Mouse (Mus musculus): ENCODE measurements around the gene Cnot11. TPM values are rescaled to one million over a fixed set of nuclear protein-coding genes. Genes with fewer than 3 reads are reported as not detected.

The Cnot11 gene
- total and polyA plus RNA-seq, 2 experiments from 2014 or later, result 11.7 to 14.7 TPM

GRCm38 (mm10) chr1:39545589-39545988 lies 10.8 kb downstream of the Cnot11 start:
- no peaks in the 10 kb centered on the region for H3K4me1 ChIP-seq (ENCODE audit: control insufficient read depth, insufficient read depth)
- TF ChIP-seq EP300 (IDR thresholded peaks at IDR 0.05; ENCODE audit: low read depth), result no peak
- TF ChIP-seq CTCF (IDR thresholded peaks at IDR 0.05; ENCODE audit: low read depth), result no peak
- no peaks in the 10 kb centered on the region for H3K27me3 ChIP-seq (ENCODE audit: control insufficient read depth, insufficient read depth, low read length)
- no peak overlapping the region for H3K9ac ChIP-seq (replicated peaks; ENCODE audit: low read depth, low read length)
- peaks cover 2% of the 10 kb centered on the region; the same call in 1 of the 2 replicates for H3K9me3 ChIP-seq (replicated peaks; ENCODE audit: control insufficient read depth, low read length)
- H3K27ac ChIP-seq (ENCODE audit: low read depth), result no peak overlapping the region
- H3K4me3 ChIP-seq (ENCODE audit: low read depth, low read length), result no peak overlapping the region
- DNase-seq (ENCODE audit: low spot score) (no peak), ATAC-seq (ENCODE audit: insufficient read depth, low read depth) (no peak)
- peaks cover 74% of the 10 kb centered on the region for H3K36me3 ChIP-seq (replicated peaks; ENCODE audit: control insufficient read depth, insufficient read depth, low read length)
- H3K4me2 ChIP-seq (ENCODE audit: low read depth, low read length), result no peak overlapping the region
- WGBS, result 55% methylated on average over 7 of the region's 7 CpGs

DNA sequence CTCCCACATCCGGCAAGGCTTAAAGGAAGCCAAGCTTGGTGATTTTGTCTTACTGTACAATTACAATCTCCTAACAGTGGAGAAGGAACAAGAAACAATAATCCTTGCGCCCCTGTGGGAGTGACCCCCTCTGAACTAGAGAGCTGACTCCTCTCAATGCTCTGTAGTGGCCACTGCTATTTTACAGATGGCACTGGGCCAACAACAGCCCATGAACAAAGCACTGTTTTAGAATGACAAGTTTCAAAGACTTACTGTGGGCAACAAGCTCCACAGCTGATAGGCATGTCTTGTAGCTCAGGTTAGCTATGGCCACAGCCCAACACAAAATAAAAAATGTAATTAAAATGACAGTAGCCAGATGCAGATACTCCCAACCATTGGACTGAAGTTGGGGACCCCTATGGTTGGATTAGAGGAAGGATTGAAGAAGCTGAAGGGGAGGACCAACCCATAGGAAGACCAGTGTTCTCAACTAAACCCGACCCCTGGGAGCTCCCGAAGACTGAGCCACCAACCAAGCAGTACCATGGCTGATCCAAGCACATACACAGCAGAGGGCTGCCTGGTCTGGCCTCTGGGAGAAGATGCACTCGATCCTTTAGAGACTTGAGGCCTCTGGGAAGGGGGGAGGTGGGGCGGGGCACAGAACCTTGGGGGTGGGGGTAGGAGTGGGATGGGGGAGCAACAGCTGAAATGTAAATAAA lies 11.5 kb downstream of the Cnot11 start:
- Histone ChIP-seq H3K36me3 (replicated peaks; ENCODE audit: control insufficient read depth, insufficient read depth, low read length) (peaks cover 72% of the 10 kb centered on the region), H3K4me3 (ENCODE audit: low read depth, low read length) (no peak overlapping the region), H3K4me1 (ENCODE audit: control insufficient read depth, insufficient read depth) (no peaks in the 10 kb centered on the region), H3K27me3 (ENCODE audit: control insufficient read depth, insufficient read depth, low read length) (no peaks in the 10 kb centered on the region), H3K4me2 (ENCODE audit: low read depth, low read length) (no peak overlapping the region), H3K27ac (ENCODE audit: low read depth) (no peak overlapping the region), H3K9ac (replicated peaks; ENCODE audit: low read depth, low read length) (no peak overlapping the region), H3K9me3 (replicated peaks; ENCODE audit: control insufficient read depth, low read length) (no peaks in the 10 kb centered on the region)
- DNase-seq (ENCODE audit: low spot score), result no peak
- no peak for TF ChIP-seq CTCF (IDR thresholded peaks at IDR 0.05; ENCODE audit: low read depth)
- TF ChIP-seq EP300 (IDR thresholded peaks at IDR 0.05; ENCODE audit: low read depth), result no peak
- no peak for ATAC-seq (ENCODE audit: insufficient read depth, low read depth)
- WGBS, result 79% methylated on average over 6 of the region's 6 CpGs

DNA sequence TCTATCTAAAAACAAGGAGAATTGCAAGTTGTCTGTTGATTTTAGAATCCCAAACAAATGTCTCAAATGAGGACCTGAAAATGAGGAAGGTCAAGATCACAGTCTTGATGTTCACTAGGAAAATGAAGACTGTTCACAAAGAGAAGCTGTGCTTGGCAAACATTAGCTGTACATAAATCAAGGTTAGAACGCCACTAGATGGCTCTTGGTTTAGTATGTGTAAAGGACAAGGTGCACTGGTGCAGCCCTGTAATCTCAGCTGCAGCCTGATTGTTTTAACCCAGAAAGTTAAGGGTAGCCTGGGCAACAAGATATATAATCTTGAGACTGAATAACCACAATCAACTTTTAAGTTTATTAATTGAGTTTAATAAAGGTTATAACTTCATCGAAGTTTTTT lies 12.4 kb downstream of the Cnot11 start:
- H3K4me3 ChIP-seq (ENCODE audit: low read depth, low read length), result no peak overlapping the region
- DNase-seq (ENCODE audit: low spot score) (no peak), ATAC-seq (ENCODE audit: insufficient read depth, low read depth) (no peak)
- no peak overlapping the region for H3K9ac ChIP-seq (replicated peaks; ENCODE audit: low read depth, low read length)
- H3K36me3 ChIP-seq (replicated peaks; ENCODE audit: control insufficient read depth, insufficient read depth, low read length), result peaks cover 68% of the 10 kb centered on the region
- no peaks in the 10 kb centered on the region for H3K9me3 ChIP-seq (replicated peaks; ENCODE audit: control insufficient read depth, low read length)
- 62% methylated on average over 2 of the region's 2 CpGs for WGBS
- TF ChIP-seq CTCF (IDR thresholded peaks at IDR 0.05; ENCODE audit: low read depth) (peak; percentile 17; the same call in 1 of the 2 replicates), EP300 (IDR thresholded peaks at IDR 0.05; ENCODE audit: low read depth) (no peak)
- no peaks in the 10 kb centered on the region for H3K27me3 ChIP-seq (ENCODE audit: control insufficient read depth, insufficient read depth, low read length)
- no peak overlapping the region for H3K27ac ChIP-seq (ENCODE audit: low read depth)
- no peak overlapping the region for H3K4me2 ChIP-seq (ENCODE audit: low read depth, low read length)
- no peaks in the 10 kb centered on the region for H3K4me1 ChIP-seq (ENCODE audit: control insufficient read depth, insufficient read depth)

DNA sequence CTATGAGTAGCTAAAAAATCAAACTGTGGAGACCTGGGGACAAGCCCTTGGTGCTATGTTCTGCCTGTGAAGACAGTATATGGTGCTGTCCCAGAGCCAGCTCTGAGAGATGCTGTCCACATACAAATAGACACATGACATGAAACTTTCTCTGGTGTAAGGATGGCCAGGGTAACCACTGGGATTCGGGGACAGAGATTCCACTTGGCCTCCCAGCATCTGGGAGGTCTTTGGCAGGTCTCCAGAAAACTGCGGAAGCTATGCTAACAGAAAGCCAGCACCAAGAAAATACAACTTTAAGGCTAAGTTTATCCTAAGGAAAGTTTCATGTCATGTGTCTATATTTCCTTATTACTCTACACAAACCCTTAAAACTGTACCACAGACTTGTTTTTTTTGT lies 15.0 kb downstream of the Cnot11 start:
- Histone ChIP-seq H3K4me2 (ENCODE audit: low read depth, low read length) (no peak overlapping the region), H3K9me3 (replicated peaks; ENCODE audit: control insufficient read depth, low read length) (no peaks in the 10 kb centered on the region), H3K4me1 (ENCODE audit: control insufficient read depth, insufficient read depth) (no peaks in the 10 kb centered on the region), H3K9ac (replicated peaks; ENCODE audit: low read depth, low read length) (no peak overlapping the region), H3K36me3 (replicated peaks; ENCODE audit: control insufficient read depth, insufficient read depth, low read length) (peaks cover 57% of the 10 kb centered on the region), H3K4me3 (ENCODE audit: low read depth, low read length) (no peak overlapping the region), H3K27me3 (ENCODE audit: control insufficient read depth, insufficient read depth, low read length) (no peaks in the 10 kb centered on the region), H3K27ac (ENCODE audit: low read depth) (no peak overlapping the region)
- ATAC-seq (ENCODE audit: insufficient read depth, low read depth), result no peak
- TF ChIP-seq CTCF (IDR thresholded peaks at IDR 0.05; ENCODE audit: low read depth) (no peak), EP300 (IDR thresholded peaks at IDR 0.05; ENCODE audit: low read depth) (no peak)
- WGBS, result 47% methylated on average over 2 of the region's 2 CpGs
- no peak for DNase-seq (ENCODE audit: low spot score)

GRCm38 (mm10) chr1:39555556-39556415 lies 21.0 kb downstream of the Cnot11 start:
- no peak overlapping the region for H3K9ac ChIP-seq (replicated peaks; ENCODE audit: low read depth, low read length)
- TF ChIP-seq EP300 (IDR thresholded peaks at IDR 0.05; ENCODE audit: low read depth), result no peak
- TF ChIP-seq CTCF (IDR thresholded peaks at IDR 0.05; ENCODE audit: low read depth), result no peak
- 47% methylated on average over 9 of the region's 9 CpGs for WGBS
- H3K9me3 ChIP-seq (replicated peaks; ENCODE audit: control insufficient read depth, low read length), result no peaks in the 10 kb centered on the region
- no peak overlapping the region for H3K4me3 ChIP-seq (ENCODE audit: low read depth, low read length)
- no peaks in the 10 kb centered on the region for H3K27me3 ChIP-seq (ENCODE audit: control insufficient read depth, insufficient read depth, low read length)
- DNase-seq (ENCODE audit: low spot score) (no peak), ATAC-seq (ENCODE audit: insufficient read depth, low read depth) (no peak)
- peaks cover 42% of the 10 kb centered on the region for H3K36me3 ChIP-seq (replicated peaks; ENCODE audit: control insufficient read depth, insufficient read depth, low read length)
- 0 out of 2 replicates have a peak overlapping the region, but pooled peaks have one; percentile 1 for H3K27ac ChIP-seq (ENCODE audit: low read depth)
- no peak overlapping the region for H3K4me2 ChIP-seq (ENCODE audit: low read depth, low read length)
- no peaks in the 10 kb centered on the region for H3K4me1 ChIP-seq (ENCODE audit: control insufficient read depth, insufficient read depth)

All from heart, postnatal 0 days (tissue).